Mouse (Mus musculus) myocyte (in vitro differentiated cells): ENCODE data around the gene Rbfox1.

ENCODE experiments used
- MAX ChIP-seq: IDR thresholded peaks from one replicate; pipeline ENCODE4 v1.6.1; 2011; ENCODE audit warnings: low read depth, mild to moderate bottlenecking, control low read depth
- MYOG ChIP-seq, 3 experiments: IDR thresholded peaks; one replicate each; pipeline ENCODE4 v1.6.1; 2011; ENCODE audit warnings: control low read depth in 2 of 3, low read depth in 2 of 3, mild to moderate bottlenecking in 2 of 3; ENCODE audit not compliant: insufficient read length in 2 of 3, control insufficient read depth in 1 of 3, insufficient read depth in 1 of 3
- POLR2A ChIP-seq: IDR thresholded peaks from one replicate; pipeline ENCODE4 v1.6.1; 2011; ENCODE audit warnings: low read depth, mild to moderate bottlenecking, control low read depth, moderate library complexity; ENCODE audit not compliant: insufficient read length
- TCF12 ChIP-seq: IDR thresholded peaks from one replicate; pipeline ENCODE4 v1.6.1; 2011; ENCODE audit warnings: mild to moderate bottlenecking, control low read depth; ENCODE audit not compliant: poor library complexity, insufficient read depth, severe bottlenecking
- USF1 ChIP-seq: IDR thresholded peaks from one replicate; pipeline ENCODE4 v1.6.1; 2011; ENCODE audit warnings: low read depth, mild to moderate bottlenecking, control low read depth, moderate library complexity

DNA sequence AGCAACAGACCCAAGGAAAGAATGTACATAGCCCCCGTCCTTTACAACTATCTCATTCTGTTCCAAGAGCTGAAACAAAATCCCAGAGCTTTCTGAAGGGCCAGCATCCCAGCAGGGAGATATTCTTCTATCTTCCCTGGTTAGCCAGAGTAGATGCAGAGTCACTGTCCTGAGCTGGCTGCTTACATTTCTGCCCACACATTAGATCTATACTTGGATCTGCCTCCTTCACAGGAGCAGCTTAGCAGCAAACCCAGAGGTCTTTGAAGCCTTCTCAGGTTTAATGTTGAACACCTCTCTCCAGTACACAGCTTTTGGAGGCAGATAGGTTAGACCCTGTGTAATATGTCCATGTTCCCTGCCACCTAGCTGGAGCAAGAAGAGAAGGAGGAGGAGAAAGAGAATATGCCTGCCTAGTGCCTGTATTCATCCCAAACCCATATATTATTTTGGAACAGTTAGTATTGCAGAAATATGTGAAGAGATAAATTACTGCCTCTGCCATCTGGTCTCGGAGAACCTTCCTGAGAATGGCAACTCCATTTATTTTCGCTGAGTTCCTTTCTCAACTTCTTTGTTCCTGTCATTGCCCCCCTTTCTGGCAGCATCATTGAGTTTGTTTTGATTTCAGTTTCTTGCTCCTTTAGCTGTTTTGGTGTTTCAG lies 640.5 kb downstream of the Rbfox1 start:
- TF ChIP-seq USF1 (no peak), POLR2A (no peak), TCF12 (no peak), MYOG (IDR thresholded peaks at IDR 0.05; ENCODE audit: control insufficient read depth in 1 of 3, insufficient read depth in 1 of 3, insufficient read length in 2 of 3, low read depth in 2 of 3) (no peak), MAX (no peak)
